Mouse (Mus musculus): ENCODE measurements around the gene Smagp. TPM values are rescaled to one million over a fixed set of nuclear protein-coding genes. Genes with fewer than 3 reads are reported as not detected.

The Smagp gene
- polyA plus RNA-seq, 1 experiment from 2014 or later, result 41.6 TPM

- H3K36me3 ChIP-seq (ENCODE audit: insufficient read depth, low read length), result no peaks in the 10 kb centered on the region
- no peak for ATAC-seq (ENCODE audit: low FRiP score, low TSS enrichment)
- 20% methylated on average over 12 of the region's 12 CpGs for WGBS
- peaks cover 15% of the 10 kb centered on the region for H3K4me1 ChIP-seq (ENCODE audit: insufficient read depth, low read length)
- no peak overlapping the region for H3K9ac ChIP-seq (replicated peaks; ENCODE audit: low read length)
- H3K4me2 ChIP-seq (replicated peaks; ENCODE audit: low read depth, low read length), result no peak overlapping the region
- H3K4me3 ChIP-seq (ENCODE audit: low read length), result no peak overlapping the region
- H3K27ac ChIP-seq (ENCODE audit: low read length), result peak overlapping the region; percentile 21; the same call in 1 of the 2 replicates
- no peaks in the 10 kb centered on the region for H3K27me3 ChIP-seq (ENCODE audit: insufficient read depth, low read length)
- no peaks in the 10 kb centered on the region for H3K9me3 ChIP-seq (ENCODE audit: low read length)
These were observed 30.1 kb upstream of the Smagp start for GRCm38 (mm10) chr15:100666851-100667250.

- Histone ChIP-seq H3K36me3 (ENCODE audit: insufficient read depth, low read length) (no peaks in the 10 kb centered on the region), H3K4me2 (replicated peaks; ENCODE audit: low read depth, low read length) (no peak overlapping the region), H3K4me1 (ENCODE audit: insufficient read depth, low read length) (peaks cover 15% of the 10 kb centered on the region), H3K9me3 (ENCODE audit: low read length) (no peaks in the 10 kb centered on the region), H3K9ac (replicated peaks; ENCODE audit: low read length) (no peak overlapping the region), H3K27me3 (ENCODE audit: insufficient read depth, low read length) (no peaks in the 10 kb centered on the region), H3K4me3 (ENCODE audit: low read length) (no peak overlapping the region), H3K27ac (ENCODE audit: low read length) (no peak overlapping the region)
- ATAC-seq (ENCODE audit: low FRiP score, low TSS enrichment), result no peak
- WGBS, result 9% methylated on average over 7 of the region's 7 CpGs
These were observed 29.5 kb upstream of the Smagp start for GRCm38 (mm10) chr15:100666219-100666696.

GRCm38 (mm10) chr15:100665411-100666218, 28.9 kb upstream of the Smagp start:
- Histone ChIP-seq H3K27me3 (ENCODE audit: insufficient read depth, low read length) (no peaks in the 10 kb centered on the region), H3K9me3 (ENCODE audit: low read length) (no peaks in the 10 kb centered on the region), H3K9ac (replicated peaks; ENCODE audit: low read length) (no peak overlapping the region), H3K4me1 (ENCODE audit: insufficient read depth, low read length) (peaks cover 15% of the 10 kb centered on the region), H3K4me3 (ENCODE audit: low read length) (no peak overlapping the region), H3K27ac (ENCODE audit: low read length) (no peak overlapping the region), H3K4me2 (replicated peaks; ENCODE audit: low read depth, low read length) (no peak overlapping the region), H3K36me3 (ENCODE audit: insufficient read depth, low read length) (no peaks in the 10 kb centered on the region)
- no peak for ATAC-seq (ENCODE audit: low FRiP score, low TSS enrichment)
- 36% methylated on average over 9 of the region's 9 CpGs for WGBS

GRCm38 (mm10) chr15:100664813-100665274, 28.1 kb upstream of the Smagp start:
- no peak for ATAC-seq (ENCODE audit: low FRiP score, low TSS enrichment)
- WGBS, result 74% methylated on average over 9 of the region's 9 CpGs
- Histone ChIP-seq H3K4me2 (replicated peaks; ENCODE audit: low read depth, low read length) (no peak overlapping the region), H3K4me3 (ENCODE audit: low read length) (no peak overlapping the region), H3K4me1 (ENCODE audit: insufficient read depth, low read length) (peaks cover 15% of the 10 kb centered on the region), H3K27ac (ENCODE audit: low read length) (no peak overlapping the region), H3K9ac (replicated peaks; ENCODE audit: low read length) (no peak overlapping the region), H3K9me3 (ENCODE audit: low read length) (no peaks in the 10 kb centered on the region), H3K36me3 (ENCODE audit: insufficient read depth, low read length) (no peaks in the 10 kb centered on the region), H3K27me3 (ENCODE audit: insufficient read depth, low read length) (no peaks in the 10 kb centered on the region)

- WGBS, result 92% methylated on average over 5 of the region's 5 CpGs
- Histone ChIP-seq H3K4me3 (ENCODE audit: low read length) (no peak overlapping the region), H3K4me2 (replicated peaks; ENCODE audit: low read depth, low read length) (no peak overlapping the region), H3K27me3 (ENCODE audit: insufficient read depth, low read length) (no peaks in the 10 kb centered on the region), H3K36me3 (ENCODE audit: insufficient read depth, low read length) (no peaks in the 10 kb centered on the region), H3K27ac (ENCODE audit: low read length) (no peak overlapping the region), H3K9ac (replicated peaks; ENCODE audit: low read length) (no peak overlapping the region), H3K4me1 (ENCODE audit: insufficient read depth, low read length) (0 out of 2 replicates have a peak, but pooled peaks cover 2% of the 10 kb centered on the region), H3K9me3 (ENCODE audit: low read length) (no peaks in the 10 kb centered on the region)
- no peak for ATAC-seq (ENCODE audit: low FRiP score, low TSS enrichment)
These were observed 24.1 kb upstream of the Smagp start for GRCm38 (mm10) chr15:100660805-100661204.

- 89% methylated on average over 9 of the region's 9 CpGs for WGBS
- no peak for ATAC-seq (ENCODE audit: low FRiP score, low TSS enrichment)
- no peaks in the 10 kb centered on the region for H3K4me1 ChIP-seq (ENCODE audit: insufficient read depth, low read length)
- H3K27ac ChIP-seq (ENCODE audit: low read length), result no peak overlapping the region
- no peak overlapping the region for H3K4me2 ChIP-seq (replicated peaks; ENCODE audit: low read depth, low read length)
- no peaks in the 10 kb centered on the region for H3K27me3 ChIP-seq (ENCODE audit: insufficient read depth, low read length)
- no peaks in the 10 kb centered on the region for H3K36me3 ChIP-seq (ENCODE audit: insufficient read depth, low read length)
- no peak overlapping the region for H3K4me3 ChIP-seq (ENCODE audit: low read length)
- no peaks in the 10 kb centered on the region for H3K9me3 ChIP-seq (ENCODE audit: low read length)
- no peak overlapping the region for H3K9ac ChIP-seq (replicated peaks; ENCODE audit: low read length)
These were observed 23.6 kb upstream of the Smagp start for GRCm38 (mm10) chr15:100660306-100660705.

GRCm38 (mm10) chr15:100655201-100655600, 18.5 kb upstream of the Smagp start:
- Histone ChIP-seq H3K27ac (ENCODE audit: low read length) (no peak overlapping the region), H3K27me3 (ENCODE audit: insufficient read depth, low read length) (no peaks in the 10 kb centered on the region), H3K4me2 (replicated peaks; ENCODE audit: low read depth, low read length) (no peak overlapping the region), H3K9ac (replicated peaks; ENCODE audit: low read length) (no peak overlapping the region), H3K4me3 (ENCODE audit: low read length) (no peak overlapping the region), H3K9me3 (ENCODE audit: low read length) (no peaks in the 10 kb centered on the region), H3K36me3 (ENCODE audit: insufficient read depth, low read length) (no peaks in the 10 kb centered on the region), H3K4me1 (ENCODE audit: insufficient read depth, low read length) (no peaks in the 10 kb centered on the region)
- 85% methylated on average over 5 of the region's 5 CpGs for WGBS
- no peak for ATAC-seq (ENCODE audit: low FRiP score, low TSS enrichment)

GRCm38 (mm10) chr15:100654271-100654670, 17.5 kb upstream of the Smagp start:
- ATAC-seq (ENCODE audit: low FRiP score, low TSS enrichment), result no peak
- Histone ChIP-seq H3K27ac (ENCODE audit: low read length) (no peak overlapping the region), H3K4me1 (ENCODE audit: insufficient read depth, low read length) (no peaks in the 10 kb centered on the region), H3K4me3 (ENCODE audit: low read length) (no peak overlapping the region), H3K36me3 (ENCODE audit: insufficient read depth, low read length) (no peaks in the 10 kb centered on the region), H3K9me3 (ENCODE audit: low read length) (no peaks in the 10 kb centered on the region), H3K27me3 (ENCODE audit: insufficient read depth, low read length) (no peaks in the 10 kb centered on the region), H3K9ac (replicated peaks; ENCODE audit: low read length) (no peak overlapping the region), H3K4me2 (replicated peaks; ENCODE audit: low read depth, low read length) (no peak overlapping the region)
- 79% methylated on average over 1 of the region's 1 CpGs for whole genome bisulfite sequencing

- no peaks in the 10 kb centered on the region for H3K36me3 ChIP-seq (ENCODE audit: insufficient read depth, low read length)
- no peak for ATAC-seq (ENCODE audit: low FRiP score, low TSS enrichment)
- 83% methylated on average over 9 of the region's 9 CpGs for WGBS
- H3K4me1 ChIP-seq (ENCODE audit: insufficient read depth, low read length), result no peaks in the 10 kb centered on the region
- H3K4me3 ChIP-seq (ENCODE audit: low read length), result no peak overlapping the region
- no peaks in the 10 kb centered on the region for H3K9me3 ChIP-seq (ENCODE audit: low read length)
- no peaks in the 10 kb centered on the region for H3K27me3 ChIP-seq (ENCODE audit: insufficient read depth, low read length)
- no peak overlapping the region for H3K9ac ChIP-seq (replicated peaks; ENCODE audit: low read length)
- H3K4me2 ChIP-seq (replicated peaks; ENCODE audit: low read depth, low read length), result no peak overlapping the region
- H3K27ac ChIP-seq (ENCODE audit: low read length), result no peak overlapping the region
These were observed 14.9 kb upstream of the Smagp start for GRCm38 (mm10) chr15:100651610-100652009.

GRCm38 (mm10) chr15:100650111-100650510, 13.4 kb upstream of the Smagp start:
- Histone ChIP-seq H3K4me1 (ENCODE audit: insufficient read depth, low read length) (peaks cover 2% of the 10 kb centered on the region; the same call in 1 of the 2 replicates), H3K27ac (ENCODE audit: low read length) (no peak overlapping the region), H3K36me3 (ENCODE audit: insufficient read depth, low read length) (no peaks in the 10 kb centered on the region), H3K9ac (replicated peaks; ENCODE audit: low read length) (no peak overlapping the region), H3K4me2 (replicated peaks; ENCODE audit: low read depth, low read length) (no peak overlapping the region), H3K27me3 (ENCODE audit: insufficient read depth, low read length) (no peaks in the 10 kb centered on the region), H3K9me3 (ENCODE audit: low read length) (no peaks in the 10 kb centered on the region), H3K4me3 (ENCODE audit: low read length) (no peak overlapping the region)
- WGBS, result 85% methylated on average over 10 of the region's 10 CpGs
- ATAC-seq (ENCODE audit: low FRiP score, low TSS enrichment), result no peak
